In the genomic region with DNA sequence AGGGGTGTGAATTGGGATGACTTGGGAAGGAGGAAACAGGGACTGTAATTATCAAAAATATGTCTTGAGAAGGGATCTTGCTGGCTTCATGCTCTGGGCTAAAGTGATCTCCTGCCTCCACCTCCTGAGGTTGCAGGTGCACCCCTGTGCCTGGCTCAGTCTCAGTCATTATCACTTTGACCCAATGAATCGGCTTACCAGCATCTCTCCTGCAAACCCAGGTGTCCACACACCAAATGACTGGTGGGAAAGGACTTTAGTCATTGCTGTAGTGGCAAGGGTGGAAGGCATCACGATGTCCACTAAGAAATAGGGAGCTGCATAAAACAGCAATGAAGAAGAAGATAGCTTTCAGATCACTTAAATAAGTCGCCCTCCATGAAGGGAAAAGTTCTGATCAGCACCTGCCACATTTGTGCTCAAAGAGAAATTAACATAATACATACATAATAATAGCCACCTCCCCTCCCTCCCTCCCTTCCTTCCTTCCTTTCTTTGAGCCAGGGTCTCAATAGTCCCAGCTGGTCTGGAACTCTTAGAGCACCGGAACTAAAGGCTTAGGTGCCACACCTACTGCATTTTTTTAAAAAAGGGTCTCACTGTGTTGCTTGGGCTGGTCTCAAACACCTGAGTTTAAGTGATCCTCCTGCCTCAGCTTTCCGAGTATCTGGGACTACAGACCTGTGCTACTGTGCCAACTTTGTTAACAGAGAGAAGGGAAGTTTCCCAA, we compare ENCODE assay signal across 1 mouse cellular context.
TF ChIP-seq lines count a peak whose summit lies in the region.

No protein-coding gene starts in this region.

TF ChIP-seq in MEL, 35 proteins besides CTCF, POLR2A, EP300 and RAD21:
- TF ChIP-seq NELFE (IDR thresholded peaks at IDR 0.05; ENCODE audit: low read depth, low read length) (no peak), HCFC1 (IDR thresholded peaks at IDR 0.05; ENCODE audit: low read depth, low read length) (no peak), ZMIZ1 (IDR thresholded peaks at IDR 0.05; ENCODE audit: low read depth, low read length) (no peak), TAL1 (IDR thresholded peaks at IDR 0.05; ENCODE audit: low read length) (no peak), RCOR1 (IDR thresholded peaks at IDR 0.05; ENCODE audit: low read depth, low read length) (no peak), MYB (IDR thresholded peaks at IDR 0.05; ENCODE audit: low read depth, low read length) (no peak), KAT2A (conservative IDR thresholded peaks at IDR 0.05; ENCODE audit: low read depth, low read length) (no peak)
